Mouse (Mus musculus) central nervous system, embryonic 14 days (tissue): Measurements from ENCODE around the gene Krt15. TPM values are rescaled to one million over a fixed set of nuclear protein-coding genes. Genes with fewer than 3 reads are reported as not detected.

ENCODE experiments used
- polyA plus RNA-seq: library from polyadenylated mRNA; depleted of rRNA; stranded (reverse); fragments of >200 nt; gene quantifications from 2 replicates; pipeline ENCODE4 v1.2.3, GENCODE M21; 2012; rRNA removed

Krt15 gene
- 2.6 and 33.5 TPM in 2 replicates for polyA plus RNA-seq

DNA sequence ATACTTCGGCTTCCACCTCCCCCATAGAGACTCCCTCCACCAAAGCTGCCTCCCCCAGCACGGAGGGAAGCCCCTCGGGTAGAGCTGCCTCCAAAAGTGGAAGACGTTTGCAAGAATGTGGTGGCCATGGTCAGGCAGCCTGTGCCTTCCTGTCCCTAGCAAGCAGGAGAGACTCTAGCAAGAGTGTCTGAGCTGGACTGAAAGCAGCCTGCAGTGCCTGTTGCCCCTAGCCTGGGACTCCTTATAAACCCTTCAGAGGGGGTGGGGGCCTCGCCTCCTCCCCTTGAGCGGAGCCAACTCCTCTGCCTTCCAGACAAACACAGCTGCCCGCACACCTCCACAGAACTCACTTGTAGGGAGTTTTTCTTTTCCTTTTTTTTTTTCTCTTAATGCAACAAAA, at the start of gene Krt15:
Gene Krt15, minus strand, starts transcription at position 198 of the 400 bp plus-strand sequence.

DNA sequence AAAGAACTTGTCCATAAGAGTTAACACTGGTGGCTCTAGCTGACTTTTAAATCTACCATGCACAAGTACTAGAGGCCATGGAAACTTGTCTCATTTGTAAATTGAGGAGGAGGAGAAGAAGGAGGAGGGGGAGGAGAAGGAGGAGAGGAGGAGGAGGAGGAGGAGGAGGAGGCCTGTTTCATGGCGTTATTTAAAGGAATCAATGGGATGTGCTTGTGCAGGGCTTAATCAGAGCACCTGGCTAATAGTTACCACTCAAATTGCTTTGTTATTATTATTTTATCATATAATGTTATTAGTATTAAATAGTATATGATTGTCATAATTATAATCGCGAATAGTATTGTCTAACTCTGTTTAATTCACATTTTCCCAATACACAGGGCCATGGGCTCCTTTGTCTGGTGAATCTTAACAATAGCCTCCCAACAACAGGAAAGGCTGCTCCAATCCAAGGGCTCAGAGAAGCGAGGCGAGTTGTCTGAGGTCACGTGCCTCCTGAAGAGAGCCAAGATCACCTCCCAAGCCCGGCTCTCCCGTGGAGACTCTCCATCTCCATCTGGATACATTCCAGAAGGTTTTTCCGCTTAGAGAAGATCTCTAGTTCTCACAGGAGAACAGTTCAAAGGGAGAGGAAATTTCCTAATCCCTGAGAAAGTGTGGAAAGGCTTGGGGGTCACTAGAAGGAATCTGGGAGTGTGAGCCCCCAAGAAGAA, 13.0 kb upstream of the Krt15 start, which contains the start of gene Krt19:
Gene Krt19, minus strand, starts transcription at position 51 of the 716 bp plus-strand sequence.

DNA sequence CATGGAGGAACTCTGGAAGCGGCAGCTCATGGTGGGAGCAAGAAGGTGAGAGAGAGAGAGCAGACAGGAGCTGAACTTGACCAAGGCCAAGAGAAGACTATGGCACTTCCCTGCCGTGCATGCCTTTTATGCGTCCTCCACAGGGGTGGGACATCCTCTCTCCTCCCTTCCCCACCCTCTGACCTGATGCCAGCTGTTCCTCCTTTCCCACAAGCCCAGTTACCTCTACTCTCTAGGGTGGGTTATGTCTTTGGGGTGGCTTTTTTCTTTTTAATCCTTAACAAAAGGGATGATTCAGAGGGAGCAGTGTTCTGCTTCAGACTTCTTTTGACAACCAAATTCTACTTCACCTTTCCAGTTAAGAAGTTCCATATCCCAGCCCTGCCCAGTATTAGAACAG, 14.3 kb downstream of the Krt15 start, which contains the start of gene Krt13:
Gene Krt13, minus strand, starts transcription at position 101 of the 400 bp plus-strand sequence.

DNA sequence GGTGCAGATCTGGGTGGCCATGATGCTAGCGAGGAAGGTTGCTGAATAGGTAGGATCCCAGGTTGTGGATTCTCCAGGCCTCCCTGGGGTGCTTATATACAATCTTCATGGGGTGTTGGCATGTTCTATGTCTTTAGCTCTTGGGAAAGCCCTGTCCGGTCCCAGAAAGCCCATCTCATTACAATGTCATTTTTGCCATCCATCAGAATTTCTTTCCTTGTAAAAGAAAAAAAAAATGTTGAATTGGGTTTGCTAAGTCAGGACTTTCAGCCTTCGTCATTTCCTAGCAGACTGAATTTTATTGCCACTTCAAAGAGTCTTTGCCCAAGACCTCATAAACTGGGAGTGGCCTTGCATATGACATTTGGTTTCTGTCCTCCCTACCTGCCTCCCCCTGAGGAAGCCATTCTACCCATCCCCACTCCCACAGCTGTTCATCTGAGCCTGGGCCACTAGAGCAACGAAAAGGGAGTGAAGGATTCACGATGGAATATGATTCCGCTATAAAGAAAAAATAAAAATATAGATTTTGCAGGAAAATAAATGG, 30.1 kb downstream of the Krt15 start, which contains the start of gene Krt36:
Gene Krt36, minus strand, starts transcription at position 51 of the 547 bp plus-strand sequence.

DNA sequence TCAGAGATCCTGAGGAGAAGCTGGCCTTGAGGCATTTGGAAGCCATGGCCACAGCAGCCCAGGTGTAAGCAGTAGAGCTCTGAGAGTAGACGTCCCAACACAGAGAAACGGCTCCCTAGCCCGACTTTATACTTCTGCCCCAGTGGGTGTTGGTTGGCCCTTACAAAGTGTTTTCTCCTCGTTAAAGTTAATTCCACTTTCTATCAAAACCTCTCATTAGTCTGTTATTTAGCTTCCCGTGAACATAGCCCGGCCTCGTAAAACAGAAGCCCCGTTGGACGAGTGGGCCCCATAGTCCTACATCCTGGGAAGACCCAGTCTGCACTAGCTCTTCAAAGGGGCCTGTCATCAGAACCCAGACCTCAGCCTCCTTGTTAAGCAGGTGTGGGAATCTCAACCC, 39.6 kb downstream of the Krt15 start, which contains the start of gene Krt35:
Gene Krt35, minus strand, starts transcription at position 101 of the 400 bp plus-strand sequence.

DNA sequence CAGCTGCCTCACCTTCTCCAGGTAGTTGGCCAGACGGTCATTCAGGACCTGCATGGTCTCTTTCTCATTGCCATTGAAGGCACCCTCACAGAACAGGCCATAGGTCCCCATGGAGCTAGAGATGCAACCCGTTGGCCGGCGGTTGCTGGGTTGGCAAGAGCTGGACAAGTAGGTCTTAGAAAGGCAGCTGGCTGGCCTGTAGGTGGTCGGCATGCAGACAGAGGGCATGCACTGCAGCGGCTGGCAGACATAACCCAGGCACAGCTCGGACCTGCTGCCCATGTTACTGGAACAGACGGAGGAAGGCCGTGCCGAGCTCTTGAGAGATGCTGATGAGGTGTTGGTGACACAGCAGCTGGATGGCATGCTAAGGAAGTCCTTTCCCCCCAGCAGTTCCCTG, 47.9 kb downstream of the Krt15 start, which contains the start of gene Krt32:
Gene Krt32, minus strand, starts transcription at position 366 of the 400 bp plus-strand sequence.

Other genes with a start within 250 kb of the Krt15 start
- gene Krtap31-1, start 228.0 kb downstream of the Krt15 start, polyA plus RNA-seq: not detected in 2 replicates
- gene Gm11565, start 221.2 kb downstream of the Krt15 start, polyA plus RNA-seq: not detected in 2 replicates
- gene Krtap31-2, start 199.6 kb downstream of the Krt15 start, polyA plus RNA-seq: not detected in 2 replicates
- not detected in 2 replicates for gene Krtap9-5, start 187.5 kb downstream of the Krt15 start, polyA plus RNA-seq
- not detected in 2 replicates for gene Krtap29-1, start 156.9 kb downstream of the Krt15 start, polyA plus RNA-seq
- not detected in 2 replicates for gene Krtap16-1, start 149.3 kb downstream of the Krt15 start, polyA plus RNA-seq
- gene Krtap17-1, start 141.9 kb downstream of the Krt15 start, polyA plus RNA-seq: 0.29 and 0.34 TPM in 2 replicates
- not detected in 2 replicates for gene Krt33a, start 119.7 kb downstream of the Krt15 start, polyA plus RNA-seq
- 0.16 TPM in 1 of 2 replicates, not detected in the other for gene Krt33b, start 106.1 kb downstream of the Krt15 start, polyA plus RNA-seq
- not detected in 2 replicates for gene Krt34, start 94.4 kb downstream of the Krt15 start, polyA plus RNA-seq
- gene Krt31, start 85.4 kb downstream of the Krt15 start, polyA plus RNA-seq: not detected in 2 replicates
- gene Krt32, start 47.7 kb downstream of the Krt15 start, polyA plus RNA-seq: not detected in 2 replicates
- gene Krt35, start 39.7 kb downstream of the Krt15 start, polyA plus RNA-seq: not detected in 2 replicates
- gene Krt36, start 30.3 kb downstream of the Krt15 start, polyA plus RNA-seq: not detected in 2 replicates
- 0.11 TPM in 1 of 2 replicates, not detected in the other for gene Krt13, start 14.4 kb downstream of the Krt15 start, polyA plus RNA-seq
- gene Krt19, start 12.7 kb upstream of the Krt15 start, polyA plus RNA-seq: 1.3 and 12.8 TPM in 2 replicates
- 0.06 and 0.10 TPM in 2 replicates for gene Krt9, start 57.3 kb upstream of the Krt15 start, polyA plus RNA-seq
- gene Krt14, start 71.6 kb upstream of the Krt15 start, polyA plus RNA-seq: 4.5 and 41.4 TPM in 2 replicates
- not detected in 2 replicates for gene Krt16, start 113.0 kb upstream of the Krt15 start, polyA plus RNA-seq
- 0.59 and 8.2 TPM in 2 replicates for gene Krt17, start 125.1 kb upstream of the Krt15 start, polyA plus RNA-seq
- gene Krt42, start 133.9 kb upstream of the Krt15 start, polyA plus RNA-seq: not detected in 2 replicates
- gene Eif1, start 184.0 kb upstream of the Krt15 start, polyA plus RNA-seq: 320 and 367 TPM in 2 replicates
- gene Gast, start 198.5 kb upstream of the Krt15 start, polyA plus RNA-seq: 0.26 and 0.29 TPM in 2 replicates
- gene Hap1, start 220.2 kb upstream of the Krt15 start, polyA plus RNA-seq: 183 and 184 TPM in 2 replicates